Mouse (Mus musculus): ENCODE results near the gene Ankzf1. TPM values are rescaled to one million over a fixed set of nuclear protein-coding genes. Genes with fewer than 3 reads are reported as not detected.

Gene Ankzf1
- total RNA-seq, 2 experiments from 2014 or later, result 14.7 to 16.9 TPM

- ATAC-seq (replicated peaks; ENCODE audit: low FRiP score, low TSS enrichment, poor library complexity, severe bottlenecking), result no peak
These were observed 6.5 kb upstream of the Ankzf1 start for GRCm38 (mm10) chr1:75185495-75185894.

- no peak for ATAC-seq (replicated peaks; ENCODE audit: low FRiP score, low TSS enrichment, poor library complexity, severe bottlenecking)
These were observed 4.8 kb upstream of the Ankzf1 start for GRCm38 (mm10) chr1:75187126-75187525.

- no peak for ATAC-seq (replicated peaks; ENCODE audit: low FRiP score, low TSS enrichment, poor library complexity, severe bottlenecking)
These were observed 4.0 kb upstream of the Ankzf1 start for GRCm38 (mm10) chr1:75187914-75188483.

- ATAC-seq (replicated peaks; ENCODE audit: low FRiP score, low TSS enrichment, poor library complexity, severe bottlenecking), result peak; percentile 58
These were observed 1.4 kb upstream of the Ankzf1 start for GRCm38 (mm10) chr1:75190577-75190976.

GRCm38 (mm10) chr1:75191258-75191621, 711 bp upstream of the Ankzf1 start:
- ATAC-seq (replicated peaks; ENCODE audit: low FRiP score, low TSS enrichment, poor library complexity, severe bottlenecking), result no peak

GRCm38 (mm10) chr1:75192452-75192851, 501 bp downstream of the Ankzf1 start:
- ATAC-seq (replicated peaks; ENCODE audit: low FRiP score, low TSS enrichment, poor library complexity, severe bottlenecking), result peak; percentile 27; the same call in 1 of the 2 replicates

GRCm38 (mm10) chr1:75201236-75201635, 9.3 kb downstream of the Ankzf1 start:
- no peak for ATAC-seq (replicated peaks; ENCODE audit: low FRiP score, low TSS enrichment, poor library complexity, severe bottlenecking)

GRCm38 (mm10) chr1:75208967-75209678, 17.2 kb downstream of the Ankzf1 start:
- peak; percentile 48 for ATAC-seq (replicated peaks; ENCODE audit: low FRiP score, low TSS enrichment, poor library complexity, severe bottlenecking)

GRCm38 (mm10) chr1:75210136-75211087, 18.5 kb downstream of the Ankzf1 start, which contains the start of the genes Glb1l and Stk16:
Gene Glb1l, minus strand, starts transcription at chr1:75210813.
Gene Stk16, plus strand, starts transcription at chr1:75210838.
- ATAC-seq (replicated peaks; ENCODE audit: low FRiP score, low TSS enrichment, poor library complexity, severe bottlenecking), result peak; percentile 81

- no peak for ATAC-seq (replicated peaks; ENCODE audit: low FRiP score, low TSS enrichment, poor library complexity, severe bottlenecking)
These were observed 19.3 kb downstream of the Ankzf1 start for GRCm38 (mm10) chr1:75211141-75211708.

- no peak for ATAC-seq (replicated peaks; ENCODE audit: low FRiP score, low TSS enrichment, poor library complexity, severe bottlenecking)
These were observed 20.6 kb downstream of the Ankzf1 start for GRCm38 (mm10) chr1:75212542-75212941.

GRCm38 (mm10) chr1:75213096-75213495, 21.1 kb downstream of the Ankzf1 start:
- ATAC-seq (replicated peaks; ENCODE audit: low FRiP score, low TSS enrichment, poor library complexity, severe bottlenecking), result no peak

GRCm38 (mm10) chr1:75214442-75214841, 22.5 kb downstream of the Ankzf1 start:
- no peak for ATAC-seq (replicated peaks; ENCODE audit: low FRiP score, low TSS enrichment, poor library complexity, severe bottlenecking)

- no peak for ATAC-seq (replicated peaks; ENCODE audit: low FRiP score, low TSS enrichment, poor library complexity, severe bottlenecking)
These were observed 22.9 kb downstream of the Ankzf1 start for GRCm38 (mm10) chr1:75214886-75215285.

- ATAC-seq (replicated peaks; ENCODE audit: low FRiP score, low TSS enrichment, poor library complexity, severe bottlenecking), result no peak
These were observed 23.8 kb downstream of the Ankzf1 start for GRCm38 (mm10) chr1:75215785-75216184.

GRCm38 (mm10) chr1:75216797-75217585, 25.0 kb downstream of the Ankzf1 start:
- ATAC-seq (replicated peaks; ENCODE audit: low FRiP score, low TSS enrichment, poor library complexity, severe bottlenecking), result peak; percentile 53

GRCm38 (mm10) chr1:75217893-75218226, 25.9 kb downstream of the Ankzf1 start:
- ATAC-seq (replicated peaks; ENCODE audit: low FRiP score, low TSS enrichment, poor library complexity, severe bottlenecking), result no peak

- ATAC-seq (replicated peaks; ENCODE audit: low FRiP score, low TSS enrichment, poor library complexity, severe bottlenecking), result peak; percentile 39
These were observed 26.5 kb downstream of the Ankzf1 start for GRCm38 (mm10) chr1:75218227-75219001.

Measured in megakaryocyte-erythroid progenitor cell, adult 5-6 weeks (primary cell).